Mouse (Mus musculus): ENCODE data around the gene Dffa. TPM values are rescaled to one million over a fixed set of nuclear protein-coding genes. Genes with fewer than 3 reads are reported as not detected.
"Not testable (repeated sequence)": the region's sequence is repeated elsewhere in the genome, so short reads cannot be mapped to it uniquely, and the experiment has no call there.

The Dffa gene
- total RNA-seq, 2 experiments from 2014 or later, result 62.2 to 69.7 TPM

DNA sequence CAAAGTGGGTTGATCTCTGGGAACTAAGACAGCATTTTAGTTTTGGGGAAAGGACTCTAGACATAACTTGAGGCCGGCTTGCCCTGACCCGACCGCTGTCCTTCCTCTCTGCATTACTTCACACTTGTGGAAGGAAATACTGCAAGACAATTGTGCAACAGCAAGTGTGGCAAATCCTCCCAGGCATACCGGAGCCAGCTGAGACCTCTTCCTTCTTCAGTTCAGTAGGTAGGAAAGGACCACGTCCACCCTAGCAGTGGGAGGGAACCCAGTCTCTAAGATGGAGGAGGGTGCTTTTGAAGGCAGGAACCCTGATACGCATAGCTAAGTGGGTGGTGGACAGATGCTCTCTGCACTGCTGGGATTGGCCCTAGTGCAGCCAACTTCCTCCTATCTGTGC lies 51.8 kb downstream of the Dffa start:
- DNase-seq (ENCODE audit: extremely low spot score in 1 of 2, low spot score in 2 of 2), result no peak
- no peak overlapping the region for H3K27ac ChIP-seq
- TF ChIP-seq CTCF (IDR thresholded peaks at IDR 0.05), result no peak
- no peak overlapping the region for H3K4me3 ChIP-seq
- intact Hi-C loops (cut with DNase I), result no loop called here

DNA sequence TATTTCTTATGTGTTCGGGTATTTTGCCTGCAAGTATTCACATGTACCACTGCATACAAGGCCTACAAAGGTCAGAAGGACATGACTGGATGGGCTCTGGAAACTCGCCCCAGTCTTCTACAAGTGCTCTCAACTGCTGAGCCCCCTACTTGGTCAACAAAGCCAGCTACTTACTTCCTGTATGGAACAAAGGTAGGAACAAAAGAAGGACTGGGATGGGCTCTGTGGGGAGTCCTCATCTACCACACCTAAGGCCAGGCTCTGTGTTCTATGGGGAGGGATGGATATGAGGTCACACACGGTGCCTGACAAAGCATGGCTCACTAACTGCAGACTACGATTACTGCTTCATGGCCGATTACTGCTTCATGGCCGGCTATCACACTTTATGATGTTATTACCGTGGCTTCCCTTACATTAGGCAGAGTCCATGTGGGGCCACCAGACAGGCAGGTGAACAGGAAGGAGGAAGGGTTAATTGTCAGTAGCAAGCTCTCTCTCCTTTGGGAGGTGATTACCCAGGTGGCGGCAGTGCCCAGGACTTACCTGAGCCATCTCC lies 53.5 kb downstream of the Dffa start:
- Histone ChIP-seq H3K27ac (no peak overlapping the region), H3K4me3 (no peak overlapping the region)
- DNase-seq (ENCODE audit: extremely low spot score in 1 of 2, low spot score in 2 of 2), result no peak
- intact Hi-C loops (cut with DNase I), result no loop called here
- TF ChIP-seq CTCF (IDR thresholded peaks at IDR 0.05), result no peak

DNA sequence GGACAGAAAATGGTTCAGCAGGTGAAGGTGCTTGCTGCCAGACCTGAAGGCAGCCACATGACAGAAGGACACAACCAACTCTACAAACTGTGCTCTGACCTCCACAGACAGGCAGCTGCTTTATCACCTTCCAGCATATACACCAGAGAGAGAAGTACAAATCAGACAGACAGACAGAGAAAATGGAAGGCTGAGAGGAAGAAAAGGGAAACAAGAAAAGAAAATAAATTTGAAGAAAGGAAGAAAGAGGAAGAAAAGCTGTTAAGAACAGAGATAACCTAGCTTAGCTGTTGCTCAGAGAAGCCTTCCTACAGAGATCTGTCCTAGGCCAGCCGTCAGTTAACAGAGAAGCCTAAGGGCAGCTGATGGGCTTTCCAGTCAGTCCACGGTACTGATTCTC lies 55.3 kb downstream of the Dffa start:
- Histone ChIP-seq H3K27ac (no peak overlapping the region), H3K4me3 (no peak overlapping the region)
- no peak for TF ChIP-seq CTCF (IDR thresholded peaks at IDR 0.05)
- intact Hi-C loops (cut with DNase I), result no loop called here
- DNase-seq (ENCODE audit: extremely low spot score in 1 of 2, low spot score in 2 of 2), result no peak

DNA sequence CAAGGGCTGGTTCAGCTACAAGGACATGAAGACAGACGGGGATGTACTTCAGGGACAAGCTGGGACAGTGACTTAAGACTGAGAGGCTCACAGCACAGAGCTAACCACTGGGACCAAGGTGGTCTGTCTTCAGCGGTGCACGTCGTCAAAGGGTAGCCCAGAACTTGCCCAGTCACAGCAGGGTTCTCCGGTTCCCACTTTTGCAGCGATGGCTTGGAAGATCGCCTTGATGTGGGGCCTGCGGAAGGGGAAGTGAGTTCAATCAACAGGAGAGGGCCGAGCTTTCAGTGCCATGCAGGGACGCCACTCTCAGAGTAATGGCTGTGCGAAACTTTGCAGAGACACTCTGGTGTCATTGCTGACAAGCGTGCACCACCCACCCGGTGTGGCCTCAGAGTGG lies 55.9 kb downstream of the Dffa start:
- TF ChIP-seq CTCF (IDR thresholded peaks at IDR 0.05), result no peak
- intact Hi-C loops (cut with DNase I), result no loop called here
- H3K27ac ChIP-seq, result no peak overlapping the region
- DNase-seq (ENCODE audit: extremely low spot score in 1 of 2, low spot score in 2 of 2), result no peak
- H3K4me3 ChIP-seq, result no peak overlapping the region

DNA sequence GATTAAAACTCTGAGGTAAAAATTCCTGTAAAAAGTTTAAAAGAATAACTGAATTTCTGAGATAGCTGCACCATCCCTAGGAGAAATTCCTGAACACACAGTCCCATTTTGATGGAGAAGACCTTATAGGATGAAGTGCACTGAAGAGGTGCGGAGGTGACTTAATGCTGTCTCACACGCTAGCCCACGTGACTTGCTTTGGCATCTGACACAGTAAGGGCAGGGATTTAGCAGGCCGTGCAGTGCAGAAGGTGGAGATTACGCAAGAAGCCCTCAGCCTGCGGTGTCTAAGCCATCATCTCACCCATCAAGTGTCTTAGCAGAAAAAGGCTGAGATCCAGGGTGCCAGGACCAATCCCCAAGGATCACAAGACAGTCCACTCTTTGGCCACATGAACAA lies 57.2 kb downstream of the Dffa start:
- DNase-seq (ENCODE audit: extremely low spot score in 1 of 2, low spot score in 2 of 2), result no peak
- no peak for TF ChIP-seq CTCF (IDR thresholded peaks at IDR 0.05)
- Histone ChIP-seq H3K27ac (no peak overlapping the region), H3K4me3 (no peak overlapping the region)
- intact Hi-C loops (cut with DNase I), result no loop called here

DNA sequence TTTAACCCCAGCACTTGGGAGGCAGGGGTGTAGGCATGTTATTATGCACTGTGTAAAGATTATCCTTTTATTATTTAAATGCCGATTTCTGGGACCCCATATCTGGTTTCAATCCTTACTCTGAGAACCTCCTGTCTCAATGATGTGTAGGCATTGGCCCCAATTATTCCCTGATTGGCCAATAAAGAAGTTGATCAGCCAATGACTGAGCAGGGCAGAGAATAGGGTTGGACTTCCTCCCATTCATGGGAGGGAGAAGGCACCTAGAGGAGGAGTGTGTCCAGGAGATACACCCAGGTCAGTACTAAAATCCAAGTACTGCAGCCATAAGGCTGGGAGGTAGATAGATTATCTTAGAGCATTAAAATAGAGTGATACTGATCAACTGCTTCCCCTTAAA lies 59.2 kb downstream of the Dffa start:
- no peak for TF ChIP-seq CTCF (IDR thresholded peaks at IDR 0.05)
- Histone ChIP-seq H3K4me3 (no peak overlapping the region), H3K27ac (no peak overlapping the region)
- DNase-seq (ENCODE audit: extremely low spot score in 1 of 2, low spot score in 2 of 2), result no peak
- intact Hi-C loops (cut with DNase I), result no loop called here

DNA sequence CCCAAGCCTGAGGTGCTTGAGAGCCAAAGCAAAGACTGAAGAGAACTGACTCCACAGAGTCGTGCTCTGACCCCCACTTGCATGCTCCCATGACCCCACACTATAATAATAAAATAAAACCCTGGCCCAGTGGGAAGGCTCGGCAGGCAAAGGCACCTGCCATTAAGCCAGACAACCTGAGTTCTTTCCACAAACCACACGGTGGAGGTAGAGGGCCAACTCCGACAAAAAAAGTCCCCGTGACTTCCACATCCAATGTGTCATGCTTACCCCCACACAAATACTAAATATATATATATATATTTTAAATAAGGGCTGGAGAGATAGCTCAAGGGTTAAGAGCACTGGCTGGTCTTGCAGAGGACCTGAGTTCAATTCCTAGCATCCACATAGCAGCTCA lies 60.2 kb downstream of the Dffa start:
- Histone ChIP-seq H3K4me3 (no peak overlapping the region), H3K27ac (no peak overlapping the region)
- intact Hi-C loops (cut with DNase I), result no loop called here
- peak; percentile 34 for TF ChIP-seq CTCF (IDR thresholded peaks at IDR 0.05)
- DNase-seq (ENCODE audit: extremely low spot score in 1 of 2, low spot score in 2 of 2), result no peak

DNA sequence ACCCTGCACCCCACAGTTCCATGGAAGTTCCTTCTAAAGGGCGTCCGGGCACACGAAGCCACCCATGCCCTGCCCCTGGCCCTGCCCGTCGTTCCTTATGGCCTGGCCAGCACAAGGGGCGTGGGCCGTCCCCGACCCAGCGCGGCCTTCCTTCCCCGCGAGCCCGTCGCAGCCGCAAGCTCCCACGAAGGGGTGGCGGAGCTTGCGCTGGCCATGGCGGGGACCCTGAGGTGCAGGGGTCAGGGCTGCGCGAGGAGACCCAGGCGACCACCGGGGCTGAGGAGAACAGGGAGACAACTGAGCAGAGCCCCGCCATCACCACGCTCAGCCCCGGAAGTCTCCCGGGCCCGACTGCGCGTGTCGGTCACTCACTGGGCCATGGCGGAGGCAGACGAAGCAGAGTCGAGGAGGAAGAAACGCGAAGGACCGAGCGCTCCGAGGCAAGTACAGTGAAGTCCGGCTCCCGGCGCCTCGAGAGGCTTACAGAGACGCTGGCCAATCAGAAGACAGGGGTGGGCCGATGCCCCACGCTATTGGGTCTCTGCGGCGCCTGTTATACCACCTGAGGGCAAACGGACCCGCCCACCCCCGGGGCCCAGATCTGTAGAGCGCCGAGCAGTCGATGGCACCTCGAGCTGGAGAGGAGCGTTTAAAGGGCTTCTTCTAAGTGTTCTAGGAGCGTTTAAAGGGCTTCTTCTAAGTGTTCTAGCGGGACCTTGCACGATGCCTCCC lies 62.4 kb downstream of the Dffa start, which contains the start of gene Pgd:
Gene Pgd, minus strand, starts transcription at position 557 of the 732 bp plus-strand sequence.
- Histone ChIP-seq H3K4me3 (peak within 1 kb of the TSS; percentile 94), H3K27ac (peak within 1 kb of the TSS; percentile 86)
- no peak for TF ChIP-seq CTCF (IDR thresholded peaks at IDR 0.05)
- DNase-seq (ENCODE audit: extremely low spot score in 1 of 2, low spot score in 2 of 2), result peak; percentile 95 to 97
- intact Hi-C loops (cut with DNase I), result loop anchor here (5.0 kb wide), 1 partner anchor 141 kb away; the partner anchor contains the start of gene Kif1b

DNA sequence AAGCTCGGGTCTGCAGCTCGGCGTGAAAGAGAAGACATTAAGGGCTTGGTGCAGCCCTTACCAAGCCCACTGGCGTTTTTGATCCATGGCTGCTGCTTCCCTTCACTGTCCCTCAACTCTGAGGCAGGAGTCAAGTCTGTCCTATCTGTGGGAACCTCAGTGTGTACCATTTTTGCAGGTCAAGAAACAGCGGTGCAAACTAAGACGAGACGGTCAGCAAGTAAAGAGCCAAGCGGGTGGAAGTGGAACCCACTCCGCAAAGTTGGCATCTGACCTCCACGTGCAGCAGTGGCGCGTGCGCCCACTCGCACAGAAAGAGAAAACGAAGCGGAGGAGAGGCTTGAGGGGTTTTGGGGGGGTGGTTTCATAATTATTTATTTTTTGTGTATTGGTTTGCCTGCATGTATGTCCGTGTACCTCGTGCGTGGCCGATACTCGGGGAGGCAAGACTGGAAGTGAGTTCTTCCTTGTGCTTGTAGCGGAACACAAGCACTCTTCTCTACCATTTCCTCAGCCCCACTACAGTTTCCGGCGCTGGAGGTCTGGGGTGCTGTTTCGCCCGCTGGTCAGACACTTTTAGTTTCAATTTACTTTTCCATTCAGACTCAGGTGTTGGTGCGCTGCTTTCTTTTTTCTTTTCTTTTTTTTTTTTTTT lies 63.1 kb downstream of the Dffa start:
- intact Hi-C loops (cut with DNase I), result loop anchor here (5.0 kb wide), 1 partner anchor 140 kb away; the partner anchor contains the start of gene Kif1b
- H3K27ac ChIP-seq, result peak overlapping the region; percentile 20

DNA sequence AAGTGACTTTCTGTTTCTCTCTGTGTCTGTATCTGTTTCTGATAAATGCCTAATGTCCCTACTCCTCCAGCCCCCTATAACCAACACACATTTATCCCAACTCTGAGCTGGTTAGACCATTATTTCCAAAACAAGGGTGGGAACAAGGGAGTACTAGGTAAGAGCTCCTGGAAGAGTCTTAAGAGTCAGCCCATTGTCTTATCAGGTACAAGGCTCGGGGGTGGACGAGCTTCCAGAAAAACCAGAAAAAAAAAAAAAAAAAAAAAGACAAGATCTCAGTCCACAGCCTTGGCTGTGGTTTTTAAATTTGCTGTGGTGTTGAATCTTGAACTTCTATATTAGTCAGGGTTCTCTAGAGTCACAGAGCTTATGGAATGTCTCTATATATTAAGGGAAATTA lies 64.1 kb downstream of the Dffa start:
- no peak overlapping the region for H3K27ac ChIP-seq
- DNase-seq (ENCODE audit: extremely low spot score in 1 of 2, low spot score in 2 of 2), result no peak
- intact Hi-C loops (cut with DNase I), result loop anchor here (5.0 kb wide), 1 partner anchor 139 kb away; the partner anchor contains the start of gene Kif1b
- no peak for TF ChIP-seq CTCF (IDR thresholded peaks at IDR 0.05)
- no peak overlapping the region for H3K4me3 ChIP-seq

More for the DNA sequence above, 63.1 kb downstream of the Dffa start:
- no peak for TF ChIP-seq CTCF (IDR thresholded peaks at IDR 0.05)
- peak overlapping the region; percentile 94 for H3K4me3 ChIP-seq
- DNase-seq (ENCODE audit: extremely low spot score in 1 of 2, low spot score in 2 of 2), result no peak

DNA sequence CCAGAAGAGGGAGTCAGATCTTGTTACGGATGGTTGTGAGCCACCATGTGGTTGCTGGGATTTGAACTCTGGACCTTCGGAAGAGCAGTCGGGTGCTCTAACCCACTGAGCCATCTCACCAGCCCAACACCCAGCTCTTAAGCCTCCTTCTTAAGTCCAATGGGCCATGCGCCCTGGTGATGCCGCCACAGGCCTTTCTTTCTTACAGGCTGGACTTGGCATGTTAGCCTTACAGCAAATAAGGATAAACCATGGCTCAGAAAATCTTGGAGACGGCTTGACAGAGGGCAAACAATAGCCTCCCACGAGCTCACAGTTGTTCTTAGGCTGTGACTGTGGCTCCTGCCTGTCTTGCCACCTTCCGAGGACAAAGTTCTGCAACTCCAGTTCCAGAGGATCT lies 66.0 kb downstream of the Dffa start:
- intact Hi-C loops (cut with DNase I), result loop anchor here (5.0 kb wide), 1 partner anchor 137 kb away; the partner anchor contains the start of gene Kif1b
- not testable (repeated sequence) for H3K27ac ChIP-seq; DNase-seq (ENCODE audit: extremely low spot score in 1 of 2, low spot score in 2 of 2); H3K4me3 ChIP-seq

Other genes with a start within 250 kb of the Dffa start
- gene Pex14, start 4.3 kb upstream of the Dffa start, total RNA-seq (2021), result 10 to 100 TPM; 49.3 to 50.4 TPM
- gene Cort, start 22.6 kb downstream of the Dffa start, total RNA-seq (2021), result 10 to 100 TPM; 12.6 to 14.1 TPM
- gene Cenps, start 33.5 kb downstream of the Dffa start, total RNA-seq (2021), result 10 to 100 TPM; 30.5 to 32.7 TPM
- gene Pgd, start 62.6 kb downstream of the Dffa start, total RNA-seq (2021), result 10 to 100 TPM; 35.1 to 36.5 TPM
- 100 to 1,000 TPM; 444 to 487 TPM for gene Kif1b, start 203.5 kb downstream of the Dffa start, total RNA-seq (2021)

All from left cerebral cortex, adult 2 months (tissue).